ENCODE assay signal across 16 mouse cellular contexts in the genomic region with DNA sequence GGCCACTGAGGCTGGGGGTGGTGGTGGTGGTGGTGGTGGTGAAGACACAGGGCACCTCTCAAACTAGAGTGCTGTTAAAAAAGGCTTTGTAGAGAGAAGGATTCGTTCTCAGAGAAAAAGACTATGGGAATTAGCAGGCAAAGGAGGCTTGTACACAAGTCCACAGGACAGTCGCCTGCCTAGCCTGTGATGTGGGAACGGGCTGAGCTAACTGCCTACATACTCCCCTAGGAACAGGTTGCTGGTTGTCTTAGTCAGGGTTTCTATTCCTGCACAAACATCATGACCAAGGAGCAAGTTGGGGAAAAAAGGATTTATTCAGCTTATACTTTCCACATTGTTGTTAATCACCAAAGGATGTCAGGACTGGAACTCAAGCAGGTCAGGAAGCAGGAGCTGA.
"Had no signal": no experiment of that assay in that cellular context is flagged by ENCODE, and none has a peak within 500 bp of the region (broad histone marks: within the 10 kb centered on the region; RNA-seq: fewer than 3 reads in every experiment).

No protein-coding gene starts in this region.

- DNase-seq: gastrocnemius, adult 2 months; gastrocnemius, postnatal 14 days; gastrocnemius, postnatal 36 days; heart, adult 18-20 months; heart, postnatal 14 days; heart, postnatal 36 days; kidney, adult 11 months; kidney, adult 2 months; kidney, adult 9 months; kidney, postnatal 14 days; kidney, postnatal 36 days; layer of hippocampus, adult 9-11 months; layer of hippocampus, postnatal 36 days; left cerebral cortex, postnatal 4 days had no signal

- ATAC-seq: intestine, embryonic 16.5 days; liver, embryonic 12.5 days had no signal
